Mouse (Mus musculus) right cerebral cortex, adult 18-20 months (tissue): ENCODE results near the gene Tbp.

Source experiments
- DNase-seq: peaks from one replicate; pipeline ENCODE4 v3.0.0; 2022; ENCODE audit warnings: mixed read lengths

The Tbp gene

DNA sequence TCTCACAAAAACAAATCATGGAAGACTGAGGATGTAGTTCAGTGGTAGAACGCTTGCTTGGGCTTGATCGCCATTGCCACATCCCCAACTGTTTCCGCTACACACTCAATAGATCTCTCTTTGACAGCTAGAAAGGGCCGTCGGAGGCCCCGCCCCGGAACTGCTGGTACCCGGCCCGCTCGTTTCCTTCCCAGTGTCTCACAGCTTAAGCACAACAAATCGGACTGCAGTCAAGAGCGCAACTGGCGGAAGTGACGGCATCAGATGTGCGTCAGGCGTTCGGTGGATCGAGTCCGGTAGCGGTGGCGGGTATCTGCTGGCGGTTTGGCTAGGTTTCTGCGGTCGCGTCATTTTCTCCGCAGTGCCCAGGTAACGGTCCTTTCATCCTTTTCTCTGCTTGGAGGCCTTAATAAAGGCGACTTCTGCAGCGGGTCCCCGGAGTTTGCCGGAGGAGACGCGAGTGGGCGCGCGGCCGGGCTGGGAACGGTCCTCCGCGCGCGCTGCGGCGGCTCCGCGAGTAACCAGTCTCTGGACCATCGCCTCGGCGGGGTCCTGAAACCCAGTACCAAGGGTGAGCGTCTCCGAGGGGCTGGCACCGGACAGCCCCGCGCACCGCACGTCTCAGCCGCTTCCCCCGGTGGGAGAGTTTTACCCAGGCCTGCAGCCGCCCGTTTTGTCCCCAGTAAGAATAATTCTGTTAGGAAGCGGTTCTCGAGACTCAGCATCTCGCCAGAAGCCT is at the start of gene Tbp, which contains the start of gene Psmb1:
Gene Tbp (plus strand): TSS at position 233 of the 739 bp plus-strand sequence.
Gene Psmb1 (minus strand): TSS at position 96 of the 739 bp plus-strand sequence.
- DNase-seq, result peak; percentile 98

DNA sequence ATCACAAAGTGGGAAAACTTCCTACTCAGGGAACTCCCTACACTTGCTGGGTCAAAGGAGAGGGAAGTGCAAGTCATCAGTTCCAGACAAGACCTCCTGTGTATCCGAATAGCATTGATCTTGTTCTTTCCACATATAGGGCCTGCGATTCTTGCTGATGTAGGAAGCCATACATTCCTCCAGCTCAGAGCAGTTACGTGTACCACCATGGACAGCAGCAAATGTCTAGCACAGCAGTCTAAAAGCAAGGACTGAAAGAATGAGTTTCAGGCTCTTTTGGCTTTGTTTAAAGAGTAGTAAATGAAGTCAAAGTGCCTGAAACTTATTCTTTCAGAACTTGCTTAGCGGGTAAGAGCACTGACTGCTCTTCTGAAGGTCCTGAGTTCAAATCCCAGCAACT is 44.5 kb upstream of the Tbp start:
- DNase-seq, result no peak

DNA sequence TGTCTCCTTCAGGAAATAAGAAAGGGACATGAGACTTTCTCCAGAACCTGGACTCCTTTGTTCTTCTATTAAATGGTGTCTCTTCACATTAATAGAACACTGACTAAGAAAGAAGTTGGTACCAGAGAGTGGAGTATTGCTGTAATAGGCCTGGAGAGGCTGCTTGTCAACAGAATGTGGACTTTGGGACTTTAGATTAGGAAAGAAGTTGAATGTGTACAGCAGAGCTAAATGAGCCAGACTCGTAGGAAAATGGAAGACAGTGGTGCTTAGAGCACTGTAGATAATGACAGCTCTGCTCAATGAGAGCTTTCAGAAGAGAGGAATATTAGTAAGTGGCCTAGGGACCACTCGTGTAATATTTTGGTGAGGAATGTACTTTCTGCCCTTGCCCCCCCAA is 43.1 kb upstream of the Tbp start:
- DNase-seq, result no peak

DNA sequence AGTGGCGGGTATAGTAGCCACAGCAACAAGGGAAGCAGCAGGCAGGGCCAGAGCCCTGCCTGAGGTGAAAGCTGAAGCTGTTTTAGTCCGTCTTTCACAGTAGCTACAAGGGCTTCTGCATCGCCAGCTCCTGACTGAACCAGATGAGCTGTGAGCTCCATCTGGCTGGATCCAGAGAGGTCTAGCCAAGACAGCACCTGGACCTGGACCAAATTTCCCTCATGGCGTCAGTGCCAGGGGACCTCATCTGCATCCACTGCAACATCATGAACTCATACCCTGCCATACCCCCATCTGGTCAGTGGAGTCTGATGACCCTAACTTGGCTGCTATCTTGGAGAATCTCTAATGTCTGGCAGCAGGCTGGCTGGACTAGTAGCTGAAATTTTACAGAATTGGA is 39.9 kb upstream of the Tbp start:
- no peak for DNase-seq

DNA sequence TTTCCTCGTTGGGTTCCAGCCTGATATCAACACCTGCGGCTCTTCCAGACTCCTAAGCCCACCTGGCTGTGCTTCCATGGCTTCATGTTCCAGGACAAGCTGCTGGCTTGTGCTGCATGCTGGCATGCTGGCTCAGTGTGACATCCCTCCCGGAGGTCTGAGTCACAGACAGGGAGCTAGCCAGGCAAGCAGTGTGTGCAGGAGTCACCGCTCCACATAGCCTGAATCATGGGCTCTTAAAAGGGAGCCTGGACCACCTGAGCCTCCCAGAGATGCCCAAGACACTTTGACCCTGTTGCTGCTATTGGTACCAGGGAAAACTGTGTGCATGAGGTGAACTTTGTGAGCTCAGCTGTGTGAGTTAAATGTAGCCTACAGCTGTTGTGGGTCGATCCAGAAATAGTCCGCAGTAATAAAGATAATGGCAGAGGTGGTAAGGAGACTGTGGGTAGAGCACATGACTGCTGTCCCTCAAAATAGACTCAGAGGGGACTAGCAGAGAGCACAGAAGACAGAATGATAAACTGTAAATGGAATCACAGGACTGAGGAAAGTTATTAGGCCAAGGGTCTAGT is 37.7 kb upstream of the Tbp start:
- DNase-seq, result peak; percentile 24

DNA sequence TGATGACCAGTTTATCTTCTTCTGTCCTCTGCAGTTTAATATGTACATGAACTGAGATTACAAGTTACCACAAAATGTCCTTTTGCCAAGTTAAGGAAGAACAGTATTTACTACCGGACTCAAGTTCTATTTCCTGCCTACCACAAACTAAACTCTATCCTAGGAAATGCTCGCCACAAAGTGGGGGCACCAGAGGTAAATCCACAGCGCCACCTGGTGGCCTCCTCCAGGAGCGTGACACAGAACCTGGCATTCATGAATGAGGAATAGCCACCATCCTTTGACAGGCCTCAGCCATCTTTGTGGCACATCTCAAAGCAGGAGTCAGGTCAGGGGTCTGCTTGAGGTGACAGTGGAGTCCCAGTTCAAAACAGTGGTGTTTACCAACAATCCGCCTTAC is 32.0 kb upstream of the Tbp start:
- DNase-seq, result peak; percentile 43

DNA sequence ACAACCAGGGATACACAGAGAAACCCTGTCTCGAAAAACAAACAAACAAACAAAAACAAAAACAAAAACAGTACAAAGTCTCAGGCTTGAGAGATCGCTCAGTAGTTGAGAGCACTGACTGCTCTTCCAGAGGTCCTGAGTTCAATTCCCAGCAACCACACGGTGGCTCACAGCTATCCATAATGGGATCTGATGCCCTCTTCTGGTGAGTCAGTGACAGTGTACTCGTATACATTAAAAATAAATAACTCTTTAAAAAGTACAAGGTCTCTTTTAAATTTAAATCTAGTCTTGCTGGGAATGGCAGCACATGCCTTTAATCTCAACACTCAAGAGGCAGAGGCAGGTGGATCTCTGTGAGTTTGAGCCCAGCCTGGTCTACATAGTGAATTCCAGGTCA is 27.0 kb upstream of the Tbp start:
- DNase-seq, result no peak

DNA sequence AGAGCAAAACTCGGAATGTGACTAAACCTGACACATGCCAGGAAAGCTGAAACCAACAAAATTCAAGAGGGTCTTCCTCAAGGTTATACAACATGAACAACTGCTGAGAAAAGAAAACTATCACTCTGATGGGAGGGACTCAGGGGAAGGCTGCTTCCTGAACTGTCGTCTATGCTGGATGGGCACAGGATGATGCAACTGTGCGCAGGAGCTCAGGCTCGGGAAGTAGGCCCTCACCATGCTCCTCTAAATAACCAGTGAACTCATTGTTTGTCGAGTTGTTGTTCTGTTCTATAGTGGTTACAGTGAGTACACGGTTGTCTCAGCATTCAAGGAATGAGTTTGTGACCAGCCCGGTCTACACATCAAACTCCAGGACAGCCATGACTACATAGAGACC is 9.1 kb upstream of the Tbp start:
- DNase-seq, result no peak

DNA sequence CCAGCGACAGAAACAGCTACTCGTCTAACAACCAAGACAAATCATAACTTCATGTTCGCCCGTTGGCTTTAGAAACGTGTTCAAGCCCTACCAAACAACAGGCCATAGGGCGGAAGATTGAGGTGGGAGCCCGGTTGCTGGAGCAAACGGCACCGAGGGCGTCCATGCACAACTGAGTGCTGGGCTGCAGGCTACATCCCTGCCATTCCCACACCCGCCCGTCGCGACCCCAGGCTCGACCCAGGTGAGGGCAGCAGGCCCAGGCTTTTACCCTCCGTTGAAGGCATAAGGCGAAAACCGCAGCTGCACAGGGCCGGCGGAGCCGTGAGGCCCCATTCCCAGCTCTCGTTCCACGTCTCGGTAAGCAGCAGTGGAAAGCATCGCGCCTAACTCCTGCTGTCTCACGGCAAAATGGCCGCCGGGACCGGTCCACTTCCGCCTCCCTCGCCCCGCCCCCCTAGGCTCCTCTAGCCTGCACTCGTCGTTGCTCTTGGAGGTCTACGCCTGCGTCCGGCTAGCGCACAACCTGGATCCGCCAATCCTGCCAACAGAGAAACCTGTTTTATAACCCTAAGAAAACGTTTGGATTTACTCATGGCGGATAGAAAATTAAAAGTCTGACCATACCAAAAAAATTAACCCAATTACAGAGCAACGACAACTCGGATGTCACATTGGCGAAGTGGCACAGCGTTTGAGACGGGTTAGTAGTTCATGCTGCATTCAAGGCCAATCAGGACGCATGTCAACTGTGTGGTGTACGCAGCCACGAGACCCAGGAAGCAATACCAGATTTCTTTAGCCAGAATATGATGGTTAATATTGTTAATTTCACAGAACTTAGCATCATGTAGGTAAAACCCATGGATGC is 1.6 kb upstream of the Tbp start:
- peak; percentile 95 for DNase-seq

DNA sequence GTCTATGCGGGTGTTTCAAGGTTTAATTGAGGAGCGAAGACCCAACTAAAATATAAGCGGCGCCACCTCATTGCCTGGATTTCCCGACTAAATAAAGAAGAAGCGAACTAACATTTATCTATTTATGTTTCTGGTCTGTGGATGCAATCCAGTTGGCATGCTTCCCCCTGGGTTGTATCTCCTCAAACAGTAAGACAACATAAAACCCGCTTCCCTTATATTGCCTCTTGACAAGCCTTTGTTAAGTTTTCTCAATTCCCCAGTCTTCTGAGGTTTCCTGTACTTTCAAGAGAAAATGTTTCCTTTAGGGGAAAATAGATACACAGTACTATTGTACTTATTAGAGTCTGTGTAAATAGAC is 955 bp upstream of the Tbp start:
- no peak for DNase-seq

DNA sequence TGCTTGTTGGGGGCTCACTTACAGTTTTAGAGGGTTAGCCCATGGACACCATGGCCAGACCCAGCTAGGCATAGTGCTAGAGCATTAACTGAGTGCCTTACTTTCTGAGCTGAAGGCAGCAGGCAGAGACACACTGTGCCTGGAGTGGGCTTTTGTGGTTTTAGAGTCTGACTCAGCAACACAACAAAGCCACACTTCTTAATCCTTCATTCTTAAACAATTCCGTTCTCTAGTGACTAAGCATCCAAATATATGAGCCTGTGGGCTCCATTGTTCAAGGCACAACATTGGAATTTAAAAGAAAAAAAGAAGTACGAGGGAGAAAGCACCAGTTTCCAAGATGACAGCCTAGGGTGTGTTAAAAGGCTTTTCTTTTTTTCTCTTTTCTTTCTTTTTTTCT is 11.0 kb downstream of the Tbp start:
- DNase-seq, result no peak

DNA sequence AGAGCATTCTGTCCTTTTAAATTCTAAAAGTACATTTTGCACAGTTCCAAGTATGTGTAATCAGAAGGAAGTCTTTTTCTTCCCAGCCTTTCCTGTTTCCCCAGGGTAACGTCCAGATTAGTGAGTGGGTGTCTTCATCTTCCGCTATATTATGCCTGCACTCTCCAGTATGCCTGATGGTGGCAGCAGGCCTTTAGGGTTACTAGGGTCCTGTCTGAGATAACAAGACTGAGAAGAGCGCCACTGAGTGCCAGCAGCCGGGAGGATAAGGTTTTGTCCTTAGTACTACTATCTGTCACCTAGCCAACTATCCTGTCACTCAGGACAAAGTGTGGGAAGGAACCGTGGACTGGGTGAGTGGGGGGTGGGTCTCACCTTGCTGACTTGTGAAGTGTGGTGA is 18.1 kb downstream of the Tbp start:
- no peak for DNase-seq

DNA sequence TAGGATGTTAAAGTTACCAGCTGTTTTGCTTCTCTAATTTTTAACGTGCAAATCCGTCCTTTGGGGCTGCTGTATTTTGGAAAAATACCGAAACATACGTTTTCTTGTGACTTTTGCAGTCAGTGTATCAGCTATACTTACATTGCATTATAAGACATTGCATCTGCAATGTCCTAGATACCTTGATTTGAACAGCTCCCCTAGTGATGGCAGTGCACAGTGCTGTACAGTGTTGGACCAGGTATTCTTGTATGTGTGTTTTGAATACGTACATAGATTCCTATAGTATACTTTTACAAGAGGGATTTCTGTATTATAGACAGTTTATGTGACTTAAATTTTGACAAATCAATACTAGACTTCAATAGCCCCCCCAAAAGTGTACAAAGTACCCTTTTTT is 18.5 kb downstream of the Tbp start:
- no peak for DNase-seq

DNA sequence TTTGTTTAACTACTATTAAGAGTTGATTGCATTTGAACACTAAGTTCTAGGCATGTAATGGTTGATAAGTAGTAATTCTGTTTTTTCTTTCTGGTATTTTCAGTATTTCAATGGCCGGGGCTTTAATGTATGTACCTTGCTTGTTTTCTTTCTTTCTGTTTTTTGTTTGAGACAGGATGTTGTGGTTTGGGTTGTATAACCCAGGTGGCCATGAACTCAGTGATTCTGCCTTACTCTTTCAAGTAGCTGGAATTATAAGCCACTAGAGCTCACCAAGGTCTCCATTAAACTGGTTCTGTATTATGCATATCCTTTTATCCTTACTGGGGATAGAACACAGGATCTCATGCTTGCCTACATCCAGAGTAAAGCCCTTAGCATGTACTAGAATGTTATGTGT is 19.1 kb downstream of the Tbp start:
- no peak for DNase-seq

DNA sequence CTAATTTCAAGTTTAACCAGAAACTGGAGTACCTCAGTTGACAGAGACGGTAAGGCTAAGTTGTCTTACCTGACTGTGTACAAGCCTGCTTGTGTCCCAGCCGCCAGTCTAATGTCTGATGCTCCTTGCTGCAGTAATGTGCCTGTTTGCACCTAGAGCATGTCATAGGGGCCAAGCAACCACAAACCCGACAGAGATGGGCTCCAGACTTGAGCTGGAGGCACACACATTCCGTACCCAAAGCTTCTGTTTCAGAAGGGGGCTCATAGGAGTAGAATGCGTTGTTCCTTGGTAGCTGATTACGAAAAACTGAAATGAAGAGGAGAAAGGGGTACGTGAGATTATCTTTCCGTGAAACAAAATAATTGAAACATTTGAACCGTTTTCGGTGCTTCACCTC is 26.6 kb downstream of the Tbp start:
- no peak for DNase-seq

DNA sequence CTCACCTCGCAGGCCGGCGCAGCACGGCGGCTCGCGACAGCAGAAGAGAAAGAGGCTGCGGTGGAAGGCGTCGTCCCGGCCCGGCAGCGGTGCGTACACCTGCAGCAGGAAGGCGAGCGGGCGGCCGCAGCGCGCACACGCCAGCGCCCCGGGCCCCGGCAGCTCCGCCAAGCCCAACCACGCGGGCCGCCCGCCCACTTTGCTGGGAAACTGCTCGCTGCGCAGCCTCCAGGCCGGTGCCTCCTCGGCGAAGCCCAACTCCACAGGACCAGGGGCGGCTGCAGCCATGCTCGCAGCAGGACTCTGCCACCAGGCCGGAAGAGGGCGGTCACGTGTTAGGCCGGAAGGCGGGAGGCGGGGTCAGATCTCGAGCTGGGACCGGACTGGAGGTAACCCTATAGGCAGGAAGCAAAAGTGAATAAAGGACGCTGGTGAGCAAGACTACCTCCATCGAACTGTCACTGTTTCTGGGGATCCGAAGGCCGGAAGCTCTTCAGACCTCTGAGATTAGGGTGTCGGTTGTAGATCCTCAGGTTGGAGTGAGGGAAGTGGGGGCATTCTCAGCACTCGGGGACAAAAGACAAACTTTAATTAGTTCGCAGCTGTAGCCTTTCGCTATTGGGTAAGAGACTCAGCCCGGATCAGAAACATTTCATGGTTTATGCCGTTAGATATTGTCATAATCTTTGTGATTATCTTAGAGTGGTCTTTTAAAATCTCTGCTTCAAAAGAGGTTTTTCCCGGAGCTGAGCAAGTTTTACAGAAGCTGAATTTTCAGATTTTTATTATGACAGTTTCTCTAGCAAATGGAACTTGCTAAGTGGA is 27.5 kb downstream of the Tbp start, which contains the start of gene Pdcd2:
Gene Pdcd2 (minus strand): TSS at position 316 of the 825 bp plus-strand sequence.
- DNase-seq, result peak; percentile 94

DNA sequence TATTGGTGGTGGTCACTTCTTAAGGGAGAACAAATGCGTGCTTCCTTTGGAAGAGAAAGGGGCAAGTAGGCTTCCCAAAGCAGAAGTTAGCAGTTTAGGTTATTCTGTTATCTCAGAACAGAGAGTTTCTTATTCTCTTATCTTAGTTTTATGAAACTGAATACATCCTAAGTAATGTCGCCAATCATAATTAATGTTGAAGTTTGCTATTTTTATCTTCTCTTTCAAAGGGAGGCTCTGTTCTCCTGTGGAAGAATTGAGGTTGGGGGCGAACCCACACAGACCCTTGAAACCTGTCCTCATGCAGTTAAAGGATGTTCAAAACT is 28.1 kb downstream of the Tbp start:
- DNase-seq, result no peak

DNA sequence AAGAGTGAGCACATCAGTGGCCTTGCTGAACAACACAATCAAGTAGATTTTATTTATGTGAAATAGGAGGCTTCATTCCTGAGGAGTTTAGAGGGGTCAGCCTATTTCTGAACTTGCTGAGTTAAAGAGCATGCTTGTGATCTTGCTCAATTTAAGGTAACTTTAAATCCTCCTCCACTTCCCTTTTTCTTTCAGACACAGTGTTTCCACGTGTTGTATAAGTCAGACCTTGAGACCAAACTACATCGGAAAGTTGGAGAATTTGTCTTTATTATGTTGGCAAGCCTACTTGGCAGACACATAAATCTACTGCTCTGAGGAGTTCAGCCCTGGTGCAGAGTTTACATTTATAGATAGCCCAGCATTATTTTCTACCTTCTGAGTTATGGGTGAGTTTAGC is 29.2 kb downstream of the Tbp start:
- DNase-seq, result no peak

DNA sequence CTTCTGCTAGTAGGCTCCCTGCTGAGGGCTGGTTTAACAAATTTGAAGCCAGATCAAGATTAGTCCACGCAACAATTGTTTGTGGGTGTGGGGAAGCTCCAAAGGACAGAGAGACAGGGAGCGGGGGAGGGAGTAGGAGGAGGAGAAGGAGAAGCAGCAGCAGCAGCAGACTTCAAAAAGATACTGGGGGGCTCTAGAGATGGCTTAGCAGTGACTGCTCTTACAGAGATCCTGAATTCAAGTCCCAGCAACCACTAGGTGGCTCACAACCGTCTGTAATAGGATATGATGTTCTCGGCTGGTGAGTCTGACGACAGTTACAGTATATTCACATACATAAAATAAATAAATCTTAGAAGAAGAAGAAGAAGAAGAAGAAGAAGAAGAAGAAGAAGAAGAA is 30.5 kb downstream of the Tbp start:
- DNase-seq, result peak; percentile 54

DNA sequence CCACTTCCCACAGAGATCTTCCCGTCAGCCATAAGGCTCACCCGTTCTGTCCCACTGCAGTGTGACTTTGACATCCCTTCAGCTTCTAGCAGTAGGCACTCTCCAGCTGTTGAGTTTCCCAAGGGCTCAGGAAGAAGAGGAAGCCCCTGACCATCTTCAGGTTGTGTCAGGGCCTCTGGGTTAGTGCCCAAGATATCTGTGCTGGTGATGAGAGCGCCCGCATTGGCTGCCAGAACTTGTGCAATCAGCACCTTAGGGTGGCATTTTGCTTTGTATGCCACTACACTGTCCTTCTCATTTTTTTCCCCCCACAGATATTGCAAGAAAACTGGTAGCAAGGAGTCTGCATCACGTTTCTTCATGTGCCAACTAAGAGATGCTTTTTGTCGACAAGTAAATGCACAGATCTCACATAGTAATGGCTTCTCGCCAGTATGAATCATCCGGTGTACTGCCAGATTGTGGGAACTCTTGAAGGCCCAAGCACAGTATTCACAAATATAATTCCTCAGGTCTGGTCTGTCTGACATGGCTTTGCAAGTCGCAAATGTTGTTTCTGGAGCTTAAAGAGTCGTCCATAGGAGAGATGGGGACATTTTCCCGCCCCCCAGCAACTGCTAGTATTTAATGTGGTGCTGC is 35.6 kb downstream of the Tbp start:
- DNase-seq, result peak; percentile 62

DNA sequence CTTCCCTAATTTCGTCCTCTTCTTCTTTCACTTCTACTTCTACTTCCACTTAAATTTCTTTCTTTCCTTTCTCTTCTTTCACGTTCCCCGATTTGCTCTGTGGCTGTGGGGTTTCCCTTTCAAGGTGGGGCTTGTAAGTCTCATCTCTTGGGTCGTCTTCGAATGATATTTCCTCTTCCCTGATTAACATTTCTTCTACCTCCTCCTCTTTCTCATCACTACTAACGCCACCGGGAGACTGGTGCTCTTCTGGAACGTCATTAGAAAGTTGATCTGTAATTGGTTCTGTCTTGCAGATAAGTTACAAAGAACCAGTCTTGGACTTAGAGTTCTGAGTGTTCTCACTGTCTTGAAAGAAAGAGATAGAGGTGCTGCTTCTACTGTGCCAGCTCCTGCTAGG is 36.3 kb downstream of the Tbp start:
- DNase-seq, result no peak

DNA sequence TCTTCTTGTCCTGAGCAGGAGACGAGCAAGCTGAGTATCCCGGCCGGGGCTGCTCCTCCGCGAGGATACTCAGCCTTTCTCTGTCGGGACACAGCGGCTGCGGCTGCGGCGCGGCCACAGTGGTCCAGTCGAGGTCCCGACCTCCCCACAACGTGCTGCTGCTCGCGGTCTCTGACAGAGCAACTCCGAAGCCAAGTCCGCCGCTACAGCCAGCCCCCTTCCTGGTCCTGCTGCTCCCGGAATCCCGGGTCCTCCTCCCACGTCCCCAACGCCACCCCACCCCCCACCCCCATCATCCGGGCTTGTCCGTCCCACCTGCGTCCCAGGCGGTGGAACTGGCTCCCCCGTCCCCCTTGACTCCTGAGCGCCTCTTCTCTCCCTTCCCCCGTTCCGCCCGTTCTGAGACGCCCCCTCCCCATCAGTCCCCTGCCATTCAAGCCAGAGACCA is 36.8 kb downstream of the Tbp start:
- DNase-seq, result no peak

DNA sequence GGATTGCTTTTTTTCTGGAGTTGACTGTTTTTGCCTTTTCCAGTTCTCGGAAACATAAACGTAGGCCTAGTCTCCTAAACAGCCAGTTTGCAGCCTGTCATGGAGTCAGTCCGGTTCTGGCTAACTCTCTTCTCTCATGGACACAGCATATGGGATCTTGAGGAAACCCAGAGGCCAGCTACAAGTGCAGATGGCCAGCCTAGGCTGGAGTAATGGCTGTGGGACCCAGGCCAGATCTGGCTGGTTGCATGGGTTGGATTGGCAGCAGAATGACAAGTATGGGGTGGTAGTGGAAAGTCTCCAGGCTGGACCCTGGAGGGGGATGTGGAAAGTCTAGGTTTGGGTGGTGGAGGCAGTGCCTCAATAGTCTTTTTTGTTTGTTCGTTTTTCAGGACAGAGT is 40.6 kb downstream of the Tbp start:
- DNase-seq, result no peak
